ENCODE assay signal across 43 mouse cellular contexts in genomic region chr6:128789115-128789514, GRCm38 (mm10). TPM values are rescaled to one million over a fixed set of nuclear protein-coding genes. Genes with fewer than 3 reads are reported as not detected.
"Had no signal": no experiment of that assay in that cellular context is flagged by ENCODE, and none has a peak within 500 bp of the region (broad histone marks: within the 10 kb centered on the region; RNA-seq: fewer than 3 reads in every experiment).

Gene Klrb1c (minus strand): TSS chr6:128789215.

- H3K9me3 ChIP-seq: heart, embryonic 10.5 days; heart, embryonic 12.5 days; heart, embryonic 13.5 days; heart, embryonic 15.5 days; hindbrain, embryonic 10.5 days; hindbrain, embryonic 12.5 days; hindbrain, embryonic 13.5 days; hindbrain, embryonic 15.5 days; intestine, embryonic 15.5 days; kidney, embryonic 15.5 days had no signal

- H3K36me3 ChIP-seq: heart, embryonic 10.5 days; heart, embryonic 12.5 days; heart, embryonic 13.5 days; heart, embryonic 15.5 days; hindbrain, embryonic 10.5 days; hindbrain, embryonic 12.5 days; hindbrain, embryonic 13.5 days; hindbrain, embryonic 15.5 days; intestine, embryonic 15.5 days; kidney, embryonic 15.5 days had no signal

- H3K4me2 ChIP-seq: heart, embryonic 11.5 days; heart, embryonic 12.5 days; heart, embryonic 13.5 days; heart, embryonic 15.5 days; hindbrain, embryonic 12.5 days; hindbrain, embryonic 13.5 days; hindbrain, embryonic 14.5 days; hindbrain, embryonic 15.5 days; intestine, embryonic 15.5 days; kidney, embryonic 15.5 days had no signal

- H3K4me3 ChIP-seq: heart, embryonic 10.5 days; heart, embryonic 12.5 days; heart, embryonic 13.5 days; heart, embryonic 15.5 days; hindbrain, embryonic 10.5 days; hindbrain, embryonic 12.5 days; hindbrain, embryonic 13.5 days; hindbrain, embryonic 15.5 days; intestine, embryonic 15.5 days; kidney, embryonic 15.5 days; layer of hippocampus, adult 2 months had no signal

- H3K4me1 ChIP-seq: heart, embryonic 10.5 days; hindbrain, embryonic 10.5 days; hindbrain, embryonic 12.5 days; hindbrain, embryonic 13.5 days; hindbrain, embryonic 15.5 days; intestine, embryonic 15.5 days had no signal

- H3K9ac ChIP-seq: heart, embryonic 12.5 days; heart, embryonic 13.5 days; heart, embryonic 15.5 days; hindbrain, embryonic 12.5 days; hindbrain, embryonic 13.5 days; hindbrain, embryonic 14.5 days; hindbrain, embryonic 15.5 days; intestine, embryonic 15.5 days; kidney, embryonic 15.5 days had no signal

- ATAC-seq: hindbrain, embryonic 16.5 days; hindbrain, postnatal 0 days; inflammation-experienced regulatory T-cells, adult 6 months; intestine, embryonic 15.5 days; intestine, embryonic 16.5 days; intestine, postnatal 0 days had no signal

- H3K27me3 ChIP-seq: heart, embryonic 12.5 days; heart, embryonic 13.5 days; heart, embryonic 15.5 days; hindbrain, embryonic 12.5 days; hindbrain, embryonic 13.5 days; hindbrain, embryonic 15.5 days; intestine, embryonic 15.5 days; kidney, embryonic 15.5 days had no signal

- DNase-seq: heart, postnatal 10 days; heart, postnatal 14 days; heart, postnatal 36 days; heart, postnatal 4 days; kidney, adult 11 months; kidney, adult 18-20 months; kidney, adult 2 months; kidney, adult 8-10 months; kidney, adult 9 months; kidney, postnatal 10 days; kidney, postnatal 14 days; kidney, postnatal 25 days; kidney, postnatal 36 days; kidney, postnatal 4 days; layer of hippocampus, adult 9-11 months; layer of hippocampus, postnatal 36 days had no signal

- H3K27ac ChIP-seq: heart, embryonic 10.5 days; heart, embryonic 13.5 days; heart, embryonic 15.5 days; hindbrain, embryonic 10.5 days; hindbrain, embryonic 12.5 days; hindbrain, embryonic 13.5 days; hindbrain, embryonic 14.5 days; hindbrain, embryonic 15.5 days; hindbrain, postnatal 0 days; intestine, embryonic 15.5 days; kidney, embryonic 15.5 days; kidney, postnatal 0 days; layer of hippocampus, adult 2 months had no signal

RNA-seq across cellular contexts. Expression of gene Klrb1c, which starts in this region (rescaled TPM):
- total RNA-seq: heart, postnatal 10 days; heart, postnatal 4 days; layer of hippocampus, adult 18-20 months; layer of hippocampus, adult 2 months; layer of hippocampus, postnatal 14 days; layer of hippocampus, postnatal 25 days; layer of hippocampus, postnatal 36 days; left cerebral cortex, adult 18-20 months had no signal
- polyA plus RNA-seq: heart, embryonic 11.5 days; heart, embryonic 12.5 days; heart, embryonic 14.5 days; heart, postnatal 0 days; hindbrain, embryonic 10.5 days; hindbrain, embryonic 11.5 days; hindbrain, embryonic 12.5 days; hindbrain, embryonic 13.5 days; hindbrain, embryonic 15.5 days; kidney, embryonic 14.5 days had no signal
